Mouse (Mus musculus): ENCODE measurements at regions not wholly inside any gene's neighbourhood (a gene's known extent, or its start where the extent isn't known, plus 50 kb on each side); places are given as distances from the start of the nearest gene placed in this dataset.

DNA sequence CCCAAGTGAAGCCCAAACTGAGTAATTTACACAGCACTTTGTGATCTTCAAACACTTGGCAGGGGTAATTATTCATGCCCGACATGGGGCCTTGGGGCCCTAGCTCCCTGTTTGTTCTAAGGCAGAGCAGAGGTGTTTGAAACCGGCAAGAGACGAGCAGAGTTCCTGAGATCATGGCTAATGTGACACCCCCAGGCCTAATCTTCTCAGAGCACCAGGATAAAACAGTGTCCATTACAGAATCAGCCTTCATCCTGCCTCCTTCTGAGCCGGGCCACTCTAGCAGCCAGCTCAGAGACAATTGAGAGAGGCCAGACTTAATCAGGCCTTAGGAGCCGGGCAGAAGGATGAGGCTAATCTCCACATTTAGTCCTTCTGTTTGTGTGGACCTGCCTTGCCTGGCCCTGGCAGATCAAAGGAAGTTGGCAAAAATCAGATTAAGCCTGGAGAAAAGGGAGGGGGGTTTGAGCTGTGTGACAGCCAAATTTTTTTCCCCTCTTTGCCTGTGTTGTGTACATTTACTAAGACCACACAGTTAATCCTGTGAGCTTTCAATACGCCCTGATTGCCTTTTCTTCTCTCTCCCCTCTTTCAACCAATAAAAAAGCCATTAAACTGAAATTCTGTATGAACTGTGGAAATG lies 157.5 kb upstream of the Irx1 start:
- no peak for TF ChIP-seq CTCF (conservative IDR thresholded peaks at IDR 0.05)
- no peak for DNase-seq (ENCODE audit: low spot score in 2 of 2)
- H3K4me3 ChIP-seq = no peak overlapping the region

DNA sequence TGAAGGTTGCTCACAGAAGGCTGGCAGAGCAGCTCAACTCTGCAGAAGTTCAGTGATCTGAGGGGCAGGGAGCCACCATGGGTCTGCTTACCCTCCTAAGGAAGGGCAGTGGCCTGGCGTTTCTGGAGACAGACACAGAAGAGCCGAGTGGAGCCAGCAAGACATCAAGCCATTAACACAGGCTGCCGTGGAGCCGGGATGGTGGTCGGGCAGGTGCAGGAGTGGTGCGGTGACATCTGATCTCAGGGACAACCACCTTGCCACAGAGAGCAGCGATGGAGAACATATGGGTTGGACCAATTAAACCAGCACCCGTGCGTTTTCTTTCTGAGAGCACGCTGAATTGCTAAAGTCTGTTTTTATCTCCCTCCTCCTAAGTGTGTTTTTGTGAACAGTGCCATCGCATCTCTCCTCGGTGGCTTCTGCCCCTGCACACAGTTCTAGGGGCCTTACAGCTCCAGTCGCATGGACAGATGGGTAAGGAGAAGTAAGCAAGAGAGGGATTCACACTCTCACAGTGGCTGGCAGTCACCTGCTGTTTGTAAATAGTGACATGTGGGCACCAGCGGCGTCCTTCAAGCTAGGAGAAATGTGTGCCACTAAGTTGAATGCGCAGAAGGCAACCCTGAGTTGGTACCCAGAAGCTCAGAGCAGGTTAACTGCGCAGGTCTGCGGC lies 158.2 kb upstream of the Irx1 start:
- Histone ChIP-seq H3K27ac (no peak overlapping the region), H3K4me3 (no peak overlapping the region)
- TF ChIP-seq CTCF (conservative IDR thresholded peaks at IDR 0.05) = no peak
- no peak for DNase-seq (ENCODE audit: low spot score in 2 of 2)

More for the DNA sequence above, 157.5 kb upstream of the Irx1 start:
- no peak overlapping the region for H3K27ac ChIP-seq

DNA sequence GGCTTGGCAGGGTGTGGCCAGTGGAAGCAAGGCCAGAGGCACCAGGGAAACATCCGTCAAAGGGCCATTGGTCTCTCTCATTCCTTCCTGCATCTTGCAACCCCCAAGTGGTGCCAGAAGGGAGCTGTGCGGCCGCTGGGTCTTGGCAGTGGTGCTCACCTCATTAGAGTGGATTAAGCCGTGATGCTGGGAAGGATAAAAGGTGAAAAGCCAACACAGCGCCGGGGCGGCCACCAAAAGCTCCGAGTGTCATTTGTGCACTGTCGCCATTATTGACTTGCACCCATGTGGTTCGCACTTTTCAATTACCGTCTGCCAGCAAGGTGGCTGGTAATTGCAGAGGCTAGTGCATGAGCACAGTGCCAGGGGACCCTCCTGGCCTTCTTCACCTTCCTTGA lies 158.7 kb upstream of the Irx1 start:
- no peak overlapping the region for H3K27ac ChIP-seq
- no peak overlapping the region for H3K4me3 ChIP-seq
- DNase-seq (ENCODE audit: low spot score in 2 of 2) = no peak
- TF ChIP-seq CTCF (conservative IDR thresholded peaks at IDR 0.05) = no peak

DNA sequence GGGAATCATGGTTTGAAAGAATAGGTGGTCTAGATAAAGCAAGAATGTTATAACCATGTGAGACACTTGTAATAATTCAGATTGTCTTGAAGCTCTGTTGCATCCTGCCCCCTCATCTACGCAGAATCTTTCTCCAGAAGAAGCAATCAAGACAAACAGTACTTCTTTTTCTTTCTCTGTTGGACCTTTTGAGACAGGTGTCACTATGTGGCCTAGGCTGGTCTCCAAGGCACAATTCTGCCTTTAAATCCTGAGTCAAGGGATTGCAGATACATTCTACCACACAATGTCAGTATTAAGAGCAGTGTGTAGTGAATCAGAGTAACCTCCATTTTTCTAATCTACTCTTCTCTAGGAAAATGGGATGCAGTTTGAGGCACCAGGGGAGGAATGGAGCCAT lies 164.8 kb upstream of the Irx1 start:
- H3K4me3 ChIP-seq = no peak overlapping the region
- TF ChIP-seq CTCF (conservative IDR thresholded peaks at IDR 0.05) = no peak
- DNase-seq (ENCODE audit: low spot score in 2 of 2) = no peak
- no peak overlapping the region for H3K27ac ChIP-seq

DNA sequence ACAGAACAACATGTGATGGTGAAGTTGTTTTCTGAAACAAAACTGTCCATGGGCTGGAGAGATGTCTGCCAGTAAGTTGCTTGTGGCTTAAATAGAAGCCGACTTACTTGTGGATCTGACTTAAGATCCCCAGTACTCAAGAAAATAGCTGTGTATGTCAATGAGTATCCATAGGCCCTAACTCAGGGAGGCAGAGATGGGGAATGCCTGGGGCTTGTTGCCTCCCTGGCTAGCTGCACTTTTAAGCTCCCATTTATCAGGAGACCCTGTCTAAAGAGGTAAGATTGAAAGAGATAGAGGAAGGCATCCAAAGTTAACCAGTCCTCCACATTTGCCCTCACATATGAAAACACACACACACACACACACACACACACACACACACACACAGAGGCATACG lies 167.8 kb upstream of the Irx1 start:
- no peak overlapping the region for H3K4me3 ChIP-seq
- no peak overlapping the region for H3K27ac ChIP-seq
- no peak for TF ChIP-seq CTCF (conservative IDR thresholded peaks at IDR 0.05)
- DNase-seq (ENCODE audit: low spot score in 2 of 2) = no peak

DNA sequence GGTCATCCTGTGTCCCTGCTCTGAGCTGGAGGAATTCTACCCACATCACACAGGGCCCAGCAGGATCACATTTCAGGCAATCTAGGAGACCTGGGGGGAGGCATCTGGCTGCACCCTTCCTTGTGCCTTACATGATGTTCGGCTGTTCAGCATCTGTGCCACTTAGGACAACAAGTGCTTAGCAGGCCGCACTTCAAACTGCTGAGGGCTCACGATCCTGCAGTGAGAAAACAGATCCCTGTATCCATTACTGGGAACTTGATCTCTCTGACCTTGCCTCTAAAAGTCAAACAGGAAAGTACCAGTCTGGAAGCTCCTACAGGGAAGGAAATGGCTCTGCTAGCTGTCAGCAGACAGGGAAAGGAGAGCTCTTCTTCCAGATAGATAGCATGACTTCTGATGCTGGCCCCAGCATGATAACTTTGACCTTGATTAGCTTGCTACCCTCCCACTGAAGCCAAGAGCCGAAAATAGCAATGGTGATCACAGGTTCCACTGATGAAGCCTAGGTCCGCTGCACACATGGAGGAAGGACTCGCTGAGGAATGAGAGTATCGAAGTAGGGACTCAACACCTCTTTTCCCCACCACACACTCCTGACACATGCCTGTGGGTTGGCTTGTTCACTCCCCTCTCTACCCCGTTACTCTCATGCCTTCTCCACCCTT lies 170.7 kb upstream of the Irx1 start:
- TF ChIP-seq CTCF (conservative IDR thresholded peaks at IDR 0.05) = no peak
- Histone ChIP-seq H3K4me3 (no peak overlapping the region), H3K27ac (no peak overlapping the region)
- no peak for DNase-seq (ENCODE audit: low spot score in 2 of 2)

DNA sequence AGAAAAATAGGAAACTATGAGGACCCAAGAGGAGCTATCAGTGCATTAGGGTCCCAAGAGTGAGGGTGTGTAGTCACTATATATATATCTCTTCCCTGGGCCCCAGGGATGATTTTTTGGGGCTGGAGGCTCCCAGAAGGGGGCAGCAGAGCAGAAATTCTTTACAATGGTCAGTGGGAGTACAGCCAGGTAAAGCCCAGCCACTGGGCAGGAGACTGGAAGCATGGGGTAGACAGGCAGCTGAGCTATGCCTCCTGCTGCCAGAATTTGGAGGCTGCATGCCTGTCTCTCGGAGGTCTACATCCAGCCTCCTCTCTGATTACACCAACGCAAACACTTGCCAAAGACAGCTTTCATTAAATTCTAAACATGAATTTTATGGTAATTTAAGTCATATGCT lies 202.7 kb upstream of the Irx1 start:
- Histone ChIP-seq H3K27ac (no peak overlapping the region), H3K4me3 (no peak overlapping the region)
- TF ChIP-seq CTCF (conservative IDR thresholded peaks at IDR 0.05) = peak; percentile 56; the same call in 1 of the 2 replicates
- DNase-seq (ENCODE audit: low spot score in 2 of 2) = peak in 1 of 2 experiments; percentile 9

DNA sequence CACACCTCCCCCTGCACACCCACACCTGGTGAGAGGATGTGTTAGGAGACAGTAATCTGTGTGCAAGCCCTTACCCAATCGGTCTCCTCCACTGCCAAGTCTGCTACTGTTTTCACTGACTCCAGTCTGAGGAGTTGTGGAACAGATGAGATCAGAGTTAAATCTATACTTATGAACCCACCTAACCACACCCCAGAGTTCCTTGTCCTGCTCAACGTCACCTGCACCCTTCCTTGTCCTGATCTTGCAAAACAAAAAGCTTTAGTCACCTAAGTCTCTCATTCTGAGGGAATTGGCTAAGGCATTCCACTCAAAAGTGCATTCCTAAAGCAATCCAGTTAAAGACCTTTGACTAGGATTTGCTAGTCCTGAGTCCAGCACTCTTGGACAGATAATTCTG lies 203.9 kb upstream of the Irx1 start:
- H3K4me3 ChIP-seq = no peak overlapping the region
- no peak for DNase-seq (ENCODE audit: low spot score in 2 of 2)
- TF ChIP-seq CTCF (conservative IDR thresholded peaks at IDR 0.05) = no peak
- H3K27ac ChIP-seq = no peak overlapping the region

DNA sequence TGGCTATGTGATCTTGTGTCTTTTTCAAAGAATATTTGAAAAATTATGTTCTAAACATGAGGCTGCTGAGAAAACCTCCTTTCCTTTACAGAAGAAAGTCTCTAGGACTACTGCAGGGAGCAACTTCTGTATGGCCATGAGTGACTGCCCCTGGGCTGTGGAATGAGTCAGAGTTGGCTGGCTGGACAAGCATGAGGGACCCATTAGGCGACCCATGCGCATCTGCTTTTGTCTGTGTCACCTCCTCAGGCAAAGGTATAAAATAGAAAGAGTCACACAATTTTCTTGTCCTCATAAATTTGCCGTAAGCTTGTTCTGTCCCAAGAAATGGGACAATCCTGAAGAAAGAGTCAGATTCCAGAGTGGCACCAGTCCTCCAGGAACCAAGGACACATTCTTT lies 220.1 kb upstream of the Irx1 start:
- no peak overlapping the region for H3K4me3 ChIP-seq
- H3K27ac ChIP-seq = no peak overlapping the region
- no peak for TF ChIP-seq CTCF (conservative IDR thresholded peaks at IDR 0.05)
- DNase-seq (ENCODE audit: low spot score in 2 of 2) = no peak

DNA sequence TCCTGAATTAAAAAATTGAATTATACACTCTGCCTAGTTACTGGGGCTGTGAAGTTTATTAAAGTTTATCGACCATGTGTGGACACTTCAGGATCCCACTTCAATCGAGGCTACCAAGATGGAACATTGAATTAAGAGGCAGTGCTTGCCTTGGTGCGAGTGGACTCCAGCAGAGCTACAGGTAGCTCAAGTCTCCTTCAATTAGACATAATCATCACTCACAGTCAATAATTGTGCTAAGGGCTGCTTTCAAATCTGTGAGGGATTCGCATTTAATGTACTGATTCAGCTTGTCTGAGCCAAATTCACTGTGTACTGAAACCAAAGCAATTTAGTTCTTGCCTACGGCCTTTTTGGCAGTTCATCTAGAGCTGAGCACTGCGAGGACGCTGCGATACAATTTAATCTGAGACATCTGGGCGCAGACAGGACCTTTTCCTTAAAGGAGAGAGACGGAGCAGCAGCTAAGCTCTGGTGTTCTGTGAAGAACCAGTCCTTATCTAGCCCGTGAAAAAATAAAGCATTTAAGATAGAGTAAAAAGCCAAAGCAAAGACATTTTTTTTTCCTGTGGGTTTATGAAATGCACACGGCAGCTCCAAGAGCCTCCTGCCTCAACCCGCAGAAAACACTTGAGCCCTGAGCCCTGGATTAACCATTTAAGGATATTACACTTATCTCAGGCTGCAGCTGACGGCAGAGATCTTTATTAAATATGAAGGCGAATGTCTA lies 220.8 kb upstream of the Irx1 start:
- Histone ChIP-seq H3K4me3 (no peak overlapping the region), H3K27ac (no peak overlapping the region)
- no peak for DNase-seq (ENCODE audit: low spot score in 2 of 2)
- no peak for TF ChIP-seq CTCF (conservative IDR thresholded peaks at IDR 0.05)

DNA sequence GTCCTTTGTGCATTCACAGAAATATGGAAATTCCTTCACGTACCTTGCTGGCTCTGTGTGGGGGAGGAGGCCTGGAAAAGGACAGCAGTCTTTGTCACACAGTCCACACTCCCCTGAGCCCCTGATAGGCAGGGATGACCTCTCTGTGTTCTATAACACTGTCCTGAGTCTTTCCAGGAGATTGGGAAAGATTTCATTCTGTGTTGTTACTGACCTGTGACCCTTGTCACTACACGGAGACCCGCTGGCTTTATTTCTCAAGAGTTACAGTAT lies 221.3 kb upstream of the Irx1 start:
- no peak for TF ChIP-seq CTCF (conservative IDR thresholded peaks at IDR 0.05)
- H3K27ac ChIP-seq = no peak overlapping the region
- no peak for DNase-seq (ENCODE audit: low spot score in 2 of 2)
- no peak overlapping the region for H3K4me3 ChIP-seq

DNA sequence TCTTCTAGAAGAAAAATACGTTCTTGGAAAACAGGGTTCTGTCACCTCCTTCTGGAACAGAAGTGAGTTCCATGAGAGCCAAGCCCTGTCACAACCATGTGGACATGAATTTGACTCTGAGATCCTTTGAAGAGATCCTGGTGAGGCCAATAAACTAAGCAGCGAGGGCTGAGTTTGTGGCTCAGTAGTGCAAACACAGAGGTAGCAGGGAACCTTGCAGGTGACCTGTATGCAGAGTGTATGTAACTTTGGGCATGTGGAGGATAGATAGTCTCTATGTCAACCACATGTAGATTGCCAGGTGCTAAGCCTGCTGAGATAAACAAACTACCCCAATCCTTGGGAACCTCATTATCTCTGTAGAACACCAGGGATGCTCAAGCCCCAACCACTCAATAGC lies 232.4 kb upstream of the Irx1 start:
- Histone ChIP-seq H3K4me3 (no peak overlapping the region), H3K27ac (no peak overlapping the region)
- no peak for DNase-seq (ENCODE audit: low spot score in 2 of 2)
- no peak for TF ChIP-seq CTCF (conservative IDR thresholded peaks at IDR 0.05)

DNA sequence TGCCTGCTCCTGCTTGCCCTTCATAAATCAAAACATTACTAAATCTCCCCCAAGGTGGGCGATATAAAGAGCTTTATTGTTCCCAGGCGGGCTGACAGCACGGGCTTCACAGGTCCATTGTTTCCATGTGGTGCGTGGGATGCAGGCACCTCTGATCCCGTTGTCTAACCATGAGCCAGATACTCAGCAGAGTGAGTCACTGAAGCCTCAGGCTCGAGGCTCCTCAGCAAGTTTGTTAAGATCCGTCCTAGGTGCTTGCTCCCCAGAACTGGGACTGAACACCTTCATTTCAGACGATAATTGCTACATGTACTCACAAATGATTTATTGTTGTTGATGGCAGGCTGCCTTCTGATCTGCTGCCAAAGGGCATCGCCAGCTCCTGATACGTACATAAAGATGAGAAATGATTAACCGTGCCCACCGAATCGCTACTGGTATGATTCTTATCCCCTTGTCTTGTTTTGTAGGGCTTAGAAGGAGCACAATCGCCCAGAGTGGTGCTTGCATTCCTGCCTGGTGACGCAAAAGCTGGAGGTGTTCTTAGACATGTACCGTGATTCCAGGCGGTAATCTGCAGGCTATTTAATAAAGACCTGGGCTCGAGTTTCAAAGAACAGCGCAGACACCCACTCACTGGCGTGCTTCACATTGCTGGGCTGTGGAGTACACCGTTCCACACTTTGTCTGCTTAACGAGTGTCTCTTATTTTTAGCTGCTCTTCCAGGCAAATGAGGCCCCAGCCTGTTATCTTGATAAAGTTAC lies 235.0 kb upstream of the Irx1 start:
- no peak for TF ChIP-seq CTCF (conservative IDR thresholded peaks at IDR 0.05)
- no peak overlapping the region for H3K4me3 ChIP-seq
- no peak overlapping the region for H3K27ac ChIP-seq
- DNase-seq (ENCODE audit: low spot score in 2 of 2) = peak in 1 of 2 experiments; percentile 16

Measured in layer of hippocampus, adult 2 months (tissue).